Mouse (Mus musculus): Measurements from ENCODE around the gene Hoxa7. TPM values are rescaled to one million over a fixed set of nuclear protein-coding genes. Genes with fewer than 3 reads are reported as not detected.

Gene Hoxa7
- polyA plus RNA-seq, 2 experiments: 10.1 to 15.8 TPM

DNA sequence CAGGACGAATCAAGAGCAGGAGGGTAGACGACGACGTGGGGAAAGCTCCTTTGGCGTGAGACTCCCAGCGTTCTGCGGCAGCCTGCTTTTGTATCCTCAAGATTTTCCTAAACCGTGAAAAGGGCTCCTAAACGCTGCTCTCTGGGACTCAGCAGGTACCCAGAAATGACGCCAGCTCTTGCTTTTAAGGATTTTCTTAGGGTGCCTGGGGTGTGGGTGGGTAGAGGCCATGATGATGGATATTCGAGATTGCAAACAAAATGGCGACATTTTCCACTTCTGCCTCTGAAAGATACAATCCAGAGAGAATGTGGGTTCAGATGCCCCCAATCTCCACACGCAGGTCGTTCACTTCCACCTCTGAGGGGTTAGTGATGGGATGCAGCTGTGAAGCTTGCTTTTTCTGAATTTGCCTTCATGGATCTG is 53.9 kb downstream of the Hoxa7 start:
- no peak overlapping the region for H3K4me3 ChIP-seq (replicated peaks; ENCODE audit: low read length)
- 40% methylated on average over 14 of the region's 14 CpGs for WGBS
- TF ChIP-seq POLR2A (IDR thresholded peaks at IDR 0.05; ENCODE audit: borderline replicate concordance, extremely low read depth, insufficient read depth, insufficient read length): no peak
- DNase-seq (ENCODE audit: low spot score) (no peak), ATAC-seq (ENCODE audit: low FRiP score, low read depth) (no peak)
- no peak overlapping the region for H3K9ac ChIP-seq (ENCODE audit: low read depth, low read length, severe bottlenecking)
- H3K9me3 ChIP-seq (ENCODE audit: control insufficient read depth, low read length): no peaks in the 10 kb centered on the region
- no peak overlapping the region for H3K4me2 ChIP-seq (replicated peaks; ENCODE audit: low read depth, low read length, severe bottlenecking)
- H3K27me3 ChIP-seq (ENCODE audit: control insufficient read depth, insufficient read depth, low read length): peaks cover 85% of the 10 kb centered on the region
- peaks cover 20% of the 10 kb centered on the region for H3K36me3 ChIP-seq (ENCODE audit: control insufficient read depth, insufficient read depth, low read length)
- H3K27ac ChIP-seq (replicated peaks; ENCODE audit: low read depth, low read length): no peak overlapping the region
- peaks cover 24% of the 10 kb centered on the region for H3K4me1 ChIP-seq (ENCODE audit: control insufficient read depth, insufficient read depth, low read length)

DNA sequence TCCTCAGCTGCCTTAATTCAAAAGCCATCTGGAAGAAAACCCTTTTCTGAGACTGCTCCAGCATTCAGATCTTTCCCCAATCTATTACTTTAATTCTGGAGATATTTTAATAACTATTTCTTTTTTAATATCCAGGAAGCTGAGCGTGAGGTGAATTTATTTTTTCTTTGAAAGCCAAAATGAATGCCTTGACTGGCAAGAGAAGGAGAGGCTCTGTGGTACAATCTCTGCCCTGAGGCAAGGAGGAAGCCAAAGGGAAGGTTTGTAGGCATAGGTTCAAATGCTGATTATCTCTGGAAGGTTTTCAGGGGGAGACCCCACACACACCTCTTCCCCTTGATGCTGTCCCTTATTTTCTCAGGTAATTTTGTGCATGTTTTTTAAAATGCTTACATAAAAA is 54.5 kb downstream of the Hoxa7 start:
- peaks cover 87% of the 10 kb centered on the region for H3K27me3 ChIP-seq (ENCODE audit: control insufficient read depth, insufficient read depth, low read length)
- 57% methylated on average over 1 of the region's 1 CpGs for WGBS
- H3K9ac ChIP-seq (ENCODE audit: low read depth, low read length, severe bottlenecking): no peak overlapping the region
- H3K9me3 ChIP-seq (ENCODE audit: control insufficient read depth, low read length): no peaks in the 10 kb centered on the region
- DNase-seq (ENCODE audit: low spot score) (no peak), ATAC-seq (ENCODE audit: low FRiP score, low read depth) (no peak)
- no peak overlapping the region for H3K4me3 ChIP-seq (replicated peaks; ENCODE audit: low read length)
- H3K4me1 ChIP-seq (ENCODE audit: control insufficient read depth, insufficient read depth, low read length): peaks cover 20% of the 10 kb centered on the region
- peaks cover 18% of the 10 kb centered on the region for H3K36me3 ChIP-seq (ENCODE audit: control insufficient read depth, insufficient read depth, low read length)
- no peak overlapping the region for H3K27ac ChIP-seq (replicated peaks; ENCODE audit: low read depth, low read length)
- TF ChIP-seq POLR2A (IDR thresholded peaks at IDR 0.05; ENCODE audit: borderline replicate concordance, extremely low read depth, insufficient read depth, insufficient read length): no peak
- no peak overlapping the region for H3K4me2 ChIP-seq (replicated peaks; ENCODE audit: low read depth, low read length, severe bottlenecking)

DNA sequence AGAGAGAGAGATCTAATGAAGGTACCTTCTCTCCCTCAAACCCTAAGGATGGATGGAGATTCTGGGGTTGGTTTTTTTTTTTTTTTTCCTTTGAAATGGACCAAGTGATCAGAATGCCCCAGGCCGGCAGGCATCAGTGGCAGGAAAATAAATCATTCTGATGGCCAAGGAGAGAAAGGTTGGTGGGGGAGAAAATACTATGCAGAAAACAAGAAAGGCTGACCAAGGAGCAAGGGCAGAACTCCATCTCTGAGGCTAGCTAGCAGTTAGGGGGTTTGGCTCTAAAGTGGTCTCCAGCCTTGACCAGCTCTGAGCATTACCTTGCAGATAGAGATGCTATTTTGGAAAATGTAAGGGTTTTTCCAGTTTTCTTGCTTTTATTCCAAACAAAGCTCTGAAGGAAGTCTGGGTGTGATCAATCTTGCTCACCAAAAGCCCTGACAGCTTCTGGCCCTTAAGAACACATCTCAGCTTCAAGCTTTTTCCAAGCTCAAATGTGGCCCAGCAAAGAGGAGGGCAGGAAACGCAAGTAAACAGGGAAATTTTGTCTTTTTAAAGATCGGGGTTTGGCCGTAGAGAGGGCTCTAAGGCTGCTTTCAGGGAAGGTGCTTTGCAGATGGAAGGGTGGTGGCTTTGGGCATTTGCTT is 55.1 kb downstream of the Hoxa7 start:
- peaks cover 17% of the 10 kb centered on the region for H3K4me1 ChIP-seq (ENCODE audit: control insufficient read depth, insufficient read depth, low read length)
- 34% methylated on average over 4 of the region's 4 CpGs for WGBS
- H3K4me3 ChIP-seq (replicated peaks; ENCODE audit: low read length): no peak overlapping the region
- DNase-seq (ENCODE audit: low spot score): no peak
- TF ChIP-seq POLR2A (IDR thresholded peaks at IDR 0.05; ENCODE audit: borderline replicate concordance, extremely low read depth, insufficient read depth, insufficient read length): no peak
- H3K27ac ChIP-seq (replicated peaks; ENCODE audit: low read depth, low read length): no peak overlapping the region
- peaks cover 15% of the 10 kb centered on the region for H3K36me3 ChIP-seq (ENCODE audit: control insufficient read depth, insufficient read depth, low read length)
- no peaks in the 10 kb centered on the region for H3K9me3 ChIP-seq (ENCODE audit: control insufficient read depth, low read length)
- no peak for ATAC-seq (ENCODE audit: low FRiP score, low read depth)
- no peak overlapping the region for H3K9ac ChIP-seq (ENCODE audit: low read depth, low read length, severe bottlenecking)
- H3K4me2 ChIP-seq (replicated peaks; ENCODE audit: low read depth, low read length, severe bottlenecking): no peak overlapping the region
- H3K27me3 ChIP-seq (ENCODE audit: control insufficient read depth, insufficient read depth, low read length): peaks cover 87% of the 10 kb centered on the region

DNA sequence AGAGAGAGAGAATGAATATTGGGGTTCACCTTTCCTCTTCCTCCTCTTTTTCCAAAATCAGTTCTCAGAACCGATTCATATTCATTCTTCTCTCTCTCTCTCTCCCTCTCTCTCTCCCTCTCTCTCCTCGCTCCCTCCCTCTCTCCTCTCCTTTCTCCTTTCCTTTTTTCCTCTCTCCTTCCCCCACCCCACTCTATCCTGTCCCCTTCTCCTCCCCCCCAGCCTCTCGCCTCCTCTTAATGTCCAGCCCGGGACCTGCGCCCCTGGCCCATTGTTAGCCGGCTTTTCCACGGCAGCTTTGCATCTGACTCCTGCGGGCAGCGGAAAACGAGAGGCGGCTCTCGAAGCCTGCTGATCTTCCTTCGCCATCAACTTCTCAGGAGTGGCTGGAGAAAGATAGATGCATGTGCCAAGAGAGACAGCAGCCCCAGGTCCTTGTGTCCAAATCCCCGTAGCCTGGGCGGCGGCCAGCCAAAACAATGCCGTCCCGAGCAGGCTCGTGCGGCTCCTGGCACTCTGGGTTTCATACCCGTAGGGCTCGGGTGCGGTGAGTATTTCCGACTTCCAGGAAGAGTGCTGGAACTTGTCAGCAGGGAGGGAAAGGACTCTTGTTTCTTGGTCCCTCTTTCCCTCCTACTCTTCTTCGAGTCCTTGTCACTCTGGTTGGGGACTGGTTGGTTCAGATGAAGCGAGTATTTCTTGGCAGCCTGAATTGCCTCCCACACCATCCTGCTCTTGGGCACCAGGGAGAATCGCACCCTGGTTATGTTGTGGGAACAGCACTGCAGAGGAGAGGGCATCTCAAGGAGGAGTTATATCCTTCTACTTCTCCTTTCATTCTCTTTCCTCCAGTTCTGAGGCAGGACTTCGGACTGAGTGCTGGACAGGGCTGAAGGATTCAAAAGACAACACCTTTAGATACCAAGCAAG is 55.9 kb downstream of the Hoxa7 start:
- no peaks in the 10 kb centered on the region for H3K9me3 ChIP-seq (ENCODE audit: control insufficient read depth, low read length)
- 8% methylated on average over 28 of the region's 28 CpGs for WGBS
- ATAC-seq (ENCODE audit: low FRiP score, low read depth) (no peak), DNase-seq (ENCODE audit: low spot score) (no peak)
- H3K36me3 ChIP-seq (ENCODE audit: control insufficient read depth, insufficient read depth, low read length): peaks cover 15% of the 10 kb centered on the region
- H3K9ac ChIP-seq (ENCODE audit: low read depth, low read length, severe bottlenecking): no peak overlapping the region
- H3K4me2 ChIP-seq (replicated peaks; ENCODE audit: low read depth, low read length, severe bottlenecking): no peak overlapping the region
- TF ChIP-seq POLR2A (IDR thresholded peaks at IDR 0.05; ENCODE audit: borderline replicate concordance, extremely low read depth, insufficient read depth, insufficient read length): no peak
- H3K4me3 ChIP-seq (replicated peaks; ENCODE audit: low read length): no peak overlapping the region
- H3K27ac ChIP-seq (replicated peaks; ENCODE audit: low read depth, low read length): no peak overlapping the region
- peaks cover 87% of the 10 kb centered on the region for H3K27me3 ChIP-seq (ENCODE audit: control insufficient read depth, insufficient read depth, low read length)
- peaks cover 23% of the 10 kb centered on the region for H3K4me1 ChIP-seq (ENCODE audit: control insufficient read depth, insufficient read depth, low read length)

DNA sequence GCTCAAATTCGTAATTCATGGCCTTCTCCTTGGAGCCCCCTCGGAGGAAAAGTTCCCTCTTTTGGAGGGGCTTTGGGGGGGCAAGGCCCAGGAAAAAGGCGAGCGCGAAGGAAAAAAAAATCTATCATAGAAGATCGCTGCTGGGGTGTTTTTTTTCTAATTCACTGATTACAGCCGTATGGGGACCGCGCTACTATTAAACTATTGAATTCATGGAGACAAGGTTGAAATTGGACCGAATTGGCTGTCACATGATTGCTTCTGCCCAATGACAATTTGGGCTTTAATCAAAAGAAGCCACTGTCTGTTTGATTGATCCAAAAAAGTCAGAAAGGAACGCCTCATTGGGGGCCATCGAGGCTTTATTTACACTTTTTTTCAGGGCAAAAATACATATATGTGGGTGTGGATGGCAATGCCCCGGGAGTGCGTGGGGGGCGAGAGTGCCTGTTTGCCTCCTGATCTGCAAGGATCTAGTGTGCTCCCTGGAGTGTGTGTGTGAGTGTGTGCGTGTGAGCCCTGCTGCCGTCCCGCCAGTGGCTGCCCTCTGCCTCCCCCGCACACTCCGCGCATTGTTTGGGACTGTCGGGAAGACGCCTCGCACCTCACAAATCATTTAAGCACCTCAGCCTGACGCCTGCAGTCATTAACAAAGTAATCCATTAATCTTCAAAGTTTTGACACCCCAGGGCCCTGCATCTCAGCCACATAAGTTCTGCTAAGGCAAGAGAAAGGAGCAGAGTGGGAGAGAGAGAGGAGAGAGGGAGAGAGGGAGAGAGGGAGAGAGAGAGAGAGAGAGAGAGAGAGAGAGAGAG is 56.8 kb downstream of the Hoxa7 start, which contains the start of gene Hoxa2:
Gene Hoxa2 (minus strand): TSS at position 206 of the 815 bp plus-strand sequence.
- 3% methylated on average over 25 of the region's 25 CpGs for WGBS
- ATAC-seq (ENCODE audit: low FRiP score, low read depth) (no peak), DNase-seq (ENCODE audit: low spot score) (no peak)
- Histone ChIP-seq H3K27ac (replicated peaks; ENCODE audit: low read depth, low read length) (no peak within 1 kb of the TSS), H3K9me3 (ENCODE audit: control insufficient read depth, low read length) (no peaks in the 10 kb centered on the region), H3K27me3 (ENCODE audit: control insufficient read depth, insufficient read depth, low read length) (peaks cover 87% of the 10 kb centered on the region), H3K4me3 (replicated peaks; ENCODE audit: low read length) (peak within 1 kb of the TSS; percentile 27), H3K4me1 (ENCODE audit: control insufficient read depth, insufficient read depth, low read length) (peaks cover 29% of the 10 kb centered on the region), H3K36me3 (ENCODE audit: control insufficient read depth, insufficient read depth, low read length) (peaks cover 7% of the 10 kb centered on the region), H3K4me2 (replicated peaks; ENCODE audit: low read depth, low read length, severe bottlenecking) (peak within 1 kb of the TSS; percentile 40), H3K9ac (ENCODE audit: low read depth, low read length, severe bottlenecking) (no peak within 1 kb of the TSS)
- TF ChIP-seq POLR2A (IDR thresholded peaks at IDR 0.05; ENCODE audit: borderline replicate concordance, extremely low read depth, insufficient read depth, insufficient read length): no peak

MicroRNA genes within 50 kb of the gene (microRNA counts, 519-probe panel; counts per million panel counts)
- microRNA mmu-miR-196b: 4,989 counts per million, percentile 95 among the panel's probes with 10 or more counts

Small RNAs within 50 kb of the gene (microRNA-seq; reads per million reads assigned to microRNA genes)
- gene Mir196b: 52,235 reads per million, percentile 99 among the genes with 10 or more reads in this experiment

Other genes with a start within 250 kb of the Hoxa7 start
- gene Skap2, start 209.3 kb downstream of the Hoxa7 start, polyA plus RNA-seq (2012; rRNA removed): 11.0 and 14.4 TPM in 2 replicates
- gene Skap2, start 209.3 kb downstream of the Hoxa7 start, polyA plus RNA-seq (2014; fragmentation: Nextera tagmentation; extraction: Ambion mirVana): 18.3 and 23.0 TPM in 2 replicates
- 1.4 and 1.6 TPM in 2 replicates for gene Hoxa1, start 63.5 kb downstream of the Hoxa7 start, polyA plus RNA-seq (2012; rRNA removed)
- gene Hoxa1, start 63.5 kb downstream of the Hoxa7 start, polyA plus RNA-seq (2014; fragmentation: Nextera tagmentation; extraction: Ambion mirVana): 1.4 and 1.7 TPM in 2 replicates
- 3.1 and 3.6 TPM in 2 replicates for gene Hoxa2, start 57.0 kb downstream of the Hoxa7 start, polyA plus RNA-seq (2012; rRNA removed)
- gene Hoxa2, start 57.0 kb downstream of the Hoxa7 start, polyA plus RNA-seq (2014; fragmentation: Nextera tagmentation; extraction: Ambion mirVana): 0.80 and 1.0 TPM in 2 replicates
- gene 5730596B20Rik, start 44.4 kb downstream of the Hoxa7 start, polyA plus RNA-seq (2012; rRNA removed): 0.27 and 0.44 TPM in 2 replicates
- gene 5730596B20Rik, start 44.4 kb downstream of the Hoxa7 start, polyA plus RNA-seq (2014; fragmentation: Nextera tagmentation; extraction: Ambion mirVana): 0.29 and 0.70 TPM in 2 replicates
- gene Hoxa4, start 30.1 kb downstream of the Hoxa7 start, polyA plus RNA-seq (2012; rRNA removed): 2.2 and 2.8 TPM in 2 replicates
- gene Hoxa4, start 30.1 kb downstream of the Hoxa7 start, polyA plus RNA-seq (2014; fragmentation: Nextera tagmentation; extraction: Ambion mirVana): 0.57 and 1.0 TPM in 2 replicates
- gene Hoxa5, start 17.3 kb downstream of the Hoxa7 start, polyA plus RNA-seq (2012; rRNA removed): 11.0 and 12.3 TPM in 2 replicates
- 3.4 and 3.8 TPM in 2 replicates for gene Hoxa5, start 17.3 kb downstream of the Hoxa7 start, polyA plus RNA-seq (2014; fragmentation: Nextera tagmentation; extraction: Ambion mirVana)
- 3.9 and 4.3 TPM in 2 replicates for gene Hoxa6, start 13.1 kb downstream of the Hoxa7 start, polyA plus RNA-seq (2012; rRNA removed)
- gene Hoxa6, start 13.1 kb downstream of the Hoxa7 start, polyA plus RNA-seq (2014; fragmentation: Nextera tagmentation; extraction: Ambion mirVana): 0.66 and 0.94 TPM in 2 replicates
- gene Hoxa3, start 8.5 kb downstream of the Hoxa7 start, polyA plus RNA-seq (2012; rRNA removed): 12.0 and 15.9 TPM in 2 replicates
- 2.7 and 3.4 TPM in 2 replicates for gene Hoxa3, start 8.5 kb downstream of the Hoxa7 start, polyA plus RNA-seq (2014; fragmentation: Nextera tagmentation; extraction: Ambion mirVana)
- 3.2 and 4.6 TPM in 2 replicates for gene Gm28308, start 8.5 kb downstream of the Hoxa7 start, polyA plus RNA-seq (2012; rRNA removed)
- 1.1 TPM in 1 of 2 replicates, not detected in the other for gene Gm28308, start 8.5 kb downstream of the Hoxa7 start, polyA plus RNA-seq (2014; fragmentation: Nextera tagmentation; extraction: Ambion mirVana)
- gene Hoxa9, start 9.2 kb upstream of the Hoxa7 start, polyA plus RNA-seq (2012; rRNA removed): 107 and 134 TPM in 2 replicates
- gene Hoxa9, start 9.2 kb upstream of the Hoxa7 start, polyA plus RNA-seq (2014; fragmentation: Nextera tagmentation; extraction: Ambion mirVana): 39.0 and 45.2 TPM in 2 replicates
- 111 and 136 TPM in 2 replicates for gene Hoxa10, start 19.0 kb upstream of the Hoxa7 start, polyA plus RNA-seq (2012; rRNA removed)
- 117 and 149 TPM in 2 replicates for gene Hoxa10, start 19.0 kb upstream of the Hoxa7 start, polyA plus RNA-seq (2014; fragmentation: Nextera tagmentation; extraction: Ambion mirVana)
- gene Hoxa11, start 24.0 kb upstream of the Hoxa7 start, polyA plus RNA-seq (2012; rRNA removed): 32.6 and 41.2 TPM in 2 replicates
- 31.1 and 39.0 TPM in 2 replicates for gene Hoxa11, start 24.0 kb upstream of the Hoxa7 start, polyA plus RNA-seq (2014; fragmentation: Nextera tagmentation; extraction: Ambion mirVana)
- gene Hoxa13, start 39.0 kb upstream of the Hoxa7 start, polyA plus RNA-seq (2012; rRNA removed): 26.0 and 37.6 TPM in 2 replicates
- gene Hoxa13, start 39.0 kb upstream of the Hoxa7 start, polyA plus RNA-seq (2014; fragmentation: Nextera tagmentation; extraction: Ambion mirVana): 16.0 and 24.1 TPM in 2 replicates
- 0.64 and 0.93 TPM in 2 replicates for gene Evx1, start 91.6 kb upstream of the Hoxa7 start, polyA plus RNA-seq (2012; rRNA removed)
- 0.18 and 0.44 TPM in 2 replicates for gene Evx1, start 91.6 kb upstream of the Hoxa7 start, polyA plus RNA-seq (2014; fragmentation: Nextera tagmentation; extraction: Ambion mirVana)